Mouse (Mus musculus): ENCODE measurements at regions not wholly inside any gene's neighbourhood (a gene's known extent, or its start where the extent isn't known, plus 50 kb on each side); places are given as distances from the start of the nearest gene placed in this dataset.
"Not testable (repeated sequence)": the region's sequence is repeated elsewhere in the genome, so short reads cannot be mapped to it uniquely, and the experiment has no call there.

DNA sequence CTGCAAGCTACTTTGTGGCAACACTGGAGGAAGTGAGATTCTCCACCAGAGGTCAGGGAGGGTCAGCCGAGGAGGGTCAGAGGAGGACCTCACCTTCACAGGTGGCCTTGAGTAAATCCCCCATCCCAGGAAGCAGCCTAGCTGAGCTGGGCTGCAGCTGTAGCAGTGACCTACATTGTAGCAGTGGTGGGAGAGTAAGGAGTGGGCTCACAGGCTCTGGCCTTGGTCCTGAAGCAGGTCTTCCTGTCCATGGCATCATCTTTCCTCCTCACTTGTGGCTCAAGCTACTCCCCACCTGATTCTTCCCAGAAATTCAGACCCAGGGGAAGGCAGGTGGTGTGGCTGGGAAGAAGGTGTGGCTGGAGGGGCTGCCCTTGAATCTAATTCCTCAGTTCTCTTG lies 84.3 kb downstream of the 1810013L24Rik start:
- not testable (repeated sequence) for H3K27me3 ChIP-seq (ENCODE audit: insufficient read depth, low read length); H3K4me3 ChIP-seq (ENCODE audit: low read depth, low read length); H3K4me1 ChIP-seq (ENCODE audit: insufficient read depth, low read depth, low read length); ATAC-seq (ENCODE audit: extremely low read depth, insufficient number of reproducible peaks, low FRiP score, poor library complexity, severe bottlenecking); DNase-seq (ENCODE audit: low spot score); H3K9me3 ChIP-seq (replicated peaks); H3K36me3 ChIP-seq (replicated peaks)

DNA sequence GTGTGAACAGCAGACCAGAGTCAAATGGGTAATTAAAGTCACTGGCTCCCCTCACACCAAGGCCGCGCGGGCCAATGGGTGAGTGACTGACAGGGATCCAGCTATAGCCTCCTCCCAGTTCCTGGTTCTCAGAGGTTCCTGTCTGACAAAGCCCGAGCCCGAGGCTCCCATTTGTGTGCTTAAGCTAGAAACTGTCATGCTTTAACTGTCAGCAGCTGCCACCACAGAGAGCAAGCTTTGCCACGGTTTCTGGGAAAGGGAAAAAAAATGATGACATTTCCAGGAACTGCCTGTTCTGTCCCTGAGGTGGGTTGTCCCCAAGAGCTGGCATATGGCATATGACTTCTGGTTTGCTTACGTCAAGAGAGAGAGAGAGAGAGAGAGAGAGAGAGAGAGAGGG lies 86.2 kb downstream of the 1810013L24Rik start:
- Histone ChIP-seq H3K4me1 (ENCODE audit: insufficient read depth, low read depth, low read length) (peaks cover 3% of the 10 kb centered on the region; the same call in 1 of the 2 replicates), H3K4me3 (ENCODE audit: low read depth, low read length) (no peak overlapping the region), H3K9me3 (replicated peaks) (no peaks in the 10 kb centered on the region), H3K27me3 (ENCODE audit: insufficient read depth, low read length) (no peaks in the 10 kb centered on the region), H3K36me3 (replicated peaks) (no peaks in the 10 kb centered on the region)
- DNase-seq (ENCODE audit: low spot score) (no peak), ATAC-seq (ENCODE audit: extremely low read depth, insufficient number of reproducible peaks, low FRiP score, poor library complexity, severe bottlenecking) (no peak)
- TF ChIP-seq CTCF (IDR thresholded peaks at IDR 0.05; ENCODE audit: low read depth, low read length) (no peak), TAL1 (conservative IDR thresholded peaks at IDR 0.05; ENCODE audit: low read depth, low read length) (no peak), GATA2 (IDR thresholded peaks at IDR 0.05; ENCODE audit: borderline replicate concordance, low read depth, low read length) (no peak), POLR2AphosphoS5 (IDR thresholded peaks at IDR 0.05; ENCODE audit: insufficient replicate concordance, low read depth, low read length) (no peak), GATA1 (IDR thresholded peaks at IDR 0.05; ENCODE audit: borderline replicate concordance, low read length) (no peak)

DNA sequence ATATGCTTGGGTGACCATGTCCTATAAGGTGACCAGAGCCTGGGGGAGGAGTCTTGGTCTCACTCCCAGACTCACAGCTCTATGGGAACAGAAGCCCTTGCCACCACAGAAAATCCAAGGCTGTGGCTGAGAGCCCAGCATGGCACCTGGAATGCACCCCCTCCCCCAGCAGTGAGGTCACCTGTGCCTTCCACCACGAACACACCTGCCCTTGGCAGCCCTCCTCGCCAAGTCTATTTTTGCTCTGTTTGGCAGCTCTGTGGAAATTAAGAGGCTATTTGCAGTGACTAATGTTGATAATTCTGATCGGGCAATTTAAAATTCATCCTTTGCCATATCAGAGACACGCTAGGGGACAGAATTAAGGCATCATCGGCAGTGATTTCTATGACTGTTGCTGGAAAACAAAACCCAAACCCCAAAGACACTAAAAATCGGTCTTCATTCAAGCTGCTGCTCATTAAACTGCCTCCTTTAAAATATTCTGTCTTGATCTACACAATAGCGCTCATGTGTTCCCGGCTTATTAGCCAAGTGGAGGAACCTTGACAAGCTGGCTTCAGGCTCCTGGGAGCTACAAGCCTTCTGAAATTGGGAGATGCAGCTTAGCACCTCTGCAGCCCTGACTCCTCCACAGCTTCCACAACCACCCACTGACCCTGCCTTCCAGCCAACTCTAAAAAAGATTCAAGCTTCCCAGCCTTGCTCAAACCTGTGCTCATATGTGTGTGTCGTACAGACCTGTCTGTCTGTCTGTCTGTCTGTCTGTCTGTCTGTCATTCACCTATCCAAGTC lies 89.0 kb downstream of the 1810013L24Rik start:
- Histone ChIP-seq H3K9me3 (replicated peaks) (no peaks in the 10 kb centered on the region), H3K36me3 (replicated peaks) (no peaks in the 10 kb centered on the region), H3K4me1 (ENCODE audit: insufficient read depth, low read depth, low read length) (peaks cover 3% of the 10 kb centered on the region; the same call in 1 of the 2 replicates), H3K4me3 (ENCODE audit: low read depth, low read length) (no peak overlapping the region), H3K27me3 (ENCODE audit: insufficient read depth, low read length) (no peaks in the 10 kb centered on the region)
- DNase-seq (ENCODE audit: low spot score) (no peak), ATAC-seq (ENCODE audit: extremely low read depth, insufficient number of reproducible peaks, low FRiP score, poor library complexity, severe bottlenecking) (no peak)
- TF ChIP-seq GATA2 (IDR thresholded peaks at IDR 0.05; ENCODE audit: borderline replicate concordance, low read depth, low read length) (no peak), GATA1 (IDR thresholded peaks at IDR 0.05; ENCODE audit: borderline replicate concordance, low read length) (no peak), CTCF (IDR thresholded peaks at IDR 0.05; ENCODE audit: low read depth, low read length) (no peak), POLR2AphosphoS5 (IDR thresholded peaks at IDR 0.05; ENCODE audit: insufficient replicate concordance, low read depth, low read length) (no peak), TAL1 (conservative IDR thresholded peaks at IDR 0.05; ENCODE audit: low read depth, low read length) (no peak)

DNA sequence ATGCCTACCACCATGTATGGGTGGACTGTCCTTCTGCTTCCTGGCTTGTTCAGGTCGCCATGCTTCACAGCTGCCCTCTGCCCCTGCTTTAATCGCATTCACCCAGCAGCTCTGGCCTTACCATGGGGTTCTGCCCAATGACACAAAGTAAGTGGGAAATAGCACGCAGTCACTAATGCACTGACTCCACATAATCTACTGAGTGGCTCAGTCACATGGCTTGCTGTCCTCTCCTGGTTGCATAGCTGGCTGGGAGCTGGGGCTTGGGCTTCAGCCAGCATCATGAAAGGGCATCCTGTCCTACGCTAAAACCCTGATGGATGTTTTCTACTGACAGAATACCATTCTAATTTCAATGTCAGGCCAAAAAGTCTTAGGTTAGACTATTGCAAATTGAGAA lies 94.8 kb downstream of the 1810013L24Rik start:
- H3K9me3 ChIP-seq (replicated peaks) = no peaks in the 10 kb centered on the region
- no peaks in the 10 kb centered on the region for H3K36me3 ChIP-seq (replicated peaks)
- no peak overlapping the region for H3K4me3 ChIP-seq (ENCODE audit: low read depth, low read length)
- H3K4me1 ChIP-seq (ENCODE audit: insufficient read depth, low read depth, low read length) = no peaks in the 10 kb centered on the region
- no peak for ATAC-seq (ENCODE audit: extremely low read depth, insufficient number of reproducible peaks, low FRiP score, poor library complexity, severe bottlenecking)
- no peaks in the 10 kb centered on the region for H3K27me3 ChIP-seq (ENCODE audit: insufficient read depth, low read length)
- TF ChIP-seq TAL1 (conservative IDR thresholded peaks at IDR 0.05; ENCODE audit: low read depth, low read length) (no peak), POLR2AphosphoS5 (IDR thresholded peaks at IDR 0.05; ENCODE audit: insufficient replicate concordance, low read depth, low read length) (no peak), GATA2 (IDR thresholded peaks at IDR 0.05; ENCODE audit: borderline replicate concordance, low read depth, low read length) (no peak), CTCF (IDR thresholded peaks at IDR 0.05; ENCODE audit: low read depth, low read length) (no peak), GATA1 (IDR thresholded peaks at IDR 0.05; ENCODE audit: borderline replicate concordance, low read length) (no peak)
- no peak for DNase-seq (ENCODE audit: low spot score)

DNA sequence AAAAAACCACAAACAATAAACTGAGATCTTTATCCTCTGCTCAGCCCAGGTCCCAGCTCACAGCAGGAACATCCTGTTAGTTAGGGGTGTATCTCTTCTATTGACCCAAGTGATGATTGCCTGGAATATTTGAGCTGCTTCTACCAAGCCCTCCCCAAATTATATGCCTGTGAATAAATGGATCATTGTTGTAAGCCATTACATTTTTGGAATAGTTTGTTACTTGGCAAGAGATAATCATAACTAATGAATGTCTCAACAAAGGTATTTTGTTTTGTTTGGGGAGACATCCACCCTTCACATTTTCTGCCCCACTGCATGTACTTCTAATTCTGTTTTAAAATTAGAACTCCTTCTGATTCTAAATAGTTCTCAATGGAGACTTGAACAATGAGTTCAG lies 102.1 kb downstream of the 1810013L24Rik start:
- TF ChIP-seq GATA2 (IDR thresholded peaks at IDR 0.05; ENCODE audit: borderline replicate concordance, low read depth, low read length) (no peak), TAL1 (conservative IDR thresholded peaks at IDR 0.05; ENCODE audit: low read depth, low read length) (no peak), CTCF (IDR thresholded peaks at IDR 0.05; ENCODE audit: low read depth, low read length) (no peak), GATA1 (IDR thresholded peaks at IDR 0.05; ENCODE audit: borderline replicate concordance, low read length) (no peak), POLR2AphosphoS5 (IDR thresholded peaks at IDR 0.05; ENCODE audit: insufficient replicate concordance, low read depth, low read length) (no peak)
- no peak for ATAC-seq (ENCODE audit: extremely low read depth, insufficient number of reproducible peaks, low FRiP score, poor library complexity, severe bottlenecking)
- Histone ChIP-seq H3K9me3 (replicated peaks) (no peaks in the 10 kb centered on the region), H3K36me3 (replicated peaks) (no peaks in the 10 kb centered on the region), H3K4me3 (ENCODE audit: low read depth, low read length) (no peak overlapping the region), H3K4me1 (ENCODE audit: insufficient read depth, low read depth, low read length) (no peaks in the 10 kb centered on the region), H3K27me3 (ENCODE audit: insufficient read depth, low read length) (no peaks in the 10 kb centered on the region)
- DNase-seq (ENCODE audit: low spot score) = no peak

DNA sequence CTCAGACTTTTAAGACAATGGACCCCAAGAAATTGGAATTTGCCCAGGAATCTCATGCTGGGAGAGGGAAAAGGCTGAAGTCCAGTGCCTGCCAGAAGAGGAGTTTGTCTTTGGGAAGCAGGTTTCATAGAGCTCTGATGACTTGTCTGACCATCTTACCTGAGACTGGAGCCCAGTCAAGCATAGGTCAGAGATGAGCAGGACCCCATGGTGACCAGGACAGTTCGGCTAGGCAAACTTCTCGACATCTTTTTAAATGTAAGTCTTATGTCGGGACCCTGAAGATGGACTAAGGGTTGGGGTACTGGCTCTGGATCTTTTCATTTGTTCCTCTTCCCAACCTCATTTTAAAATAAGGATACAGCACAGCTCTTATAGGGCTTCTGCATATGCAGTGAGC lies 103.2 kb downstream of the 1810013L24Rik start:
- no peak for TF ChIP-seq CTCF (IDR thresholded peaks at IDR 0.05; ENCODE audit: low read depth, low read length)
- TF ChIP-seq GATA2 (IDR thresholded peaks at IDR 0.05; ENCODE audit: borderline replicate concordance, low read depth, low read length) = no peak
- TF ChIP-seq POLR2AphosphoS5 (IDR thresholded peaks at IDR 0.05; ENCODE audit: insufficient replicate concordance, low read depth, low read length) = no peak
- no peak for TF ChIP-seq TAL1 (conservative IDR thresholded peaks at IDR 0.05; ENCODE audit: low read depth, low read length)
- no peak for TF ChIP-seq GATA1 (IDR thresholded peaks at IDR 0.05; ENCODE audit: borderline replicate concordance, low read length)
- no peak for DNase-seq (ENCODE audit: low spot score)
- H3K27me3 ChIP-seq (ENCODE audit: insufficient read depth, low read length) = no peaks in the 10 kb centered on the region
- no peaks in the 10 kb centered on the region for H3K9me3 ChIP-seq (replicated peaks)
- H3K36me3 ChIP-seq (replicated peaks) = no peaks in the 10 kb centered on the region
- ATAC-seq (ENCODE audit: extremely low read depth, insufficient number of reproducible peaks, low FRiP score, poor library complexity, severe bottlenecking) = no peak
- H3K4me3 ChIP-seq (ENCODE audit: low read depth, low read length) = no peak overlapping the region
- H3K4me1 ChIP-seq (ENCODE audit: insufficient read depth, low read depth, low read length) = no peaks in the 10 kb centered on the region
